ENCODE assay signal across 8 mouse cellular contexts in genomic region chr4:133011028-133011820, GRCm38 (mm10). TPM values are rescaled to one million over a fixed set of nuclear protein-coding genes. Genes with fewer than 3 reads are reported as not detected.
DNase-seq lines count a peak whose midpoint lies in the region; ATAC-seq and TF ChIP-seq lines count a peak whose summit lies in the region.

Gene Ahdc1, plus strand, starts transcription at chr4:133011260.

- H3K9ac ChIP-seq in CH12.LX (ENCODE audit: insufficient read depth, low read depth), result peak within 1 kb of the TSS; percentile 25
- peak within 1 kb of the TSS; percentile 93 for H3K9ac ChIP-seq in forebrain, embryonic 11.5 days (ENCODE audit: low read length)
- H3K9ac ChIP-seq in heart, embryonic 15.5 days, result peak within 1 kb of the TSS; percentile 100
- peak within 1 kb of the TSS; percentile 80 for H3K9ac ChIP-seq in liver, embryonic 13.5 days
- H3K9ac ChIP-seq in stomach, embryonic 14.5 days (replicated peaks; ENCODE audit: low read depth, low read length), result peak within 1 kb of the TSS; percentile 99

- no peak for TF ChIP-seq EP300 in CH12.LX (IDR thresholded peaks at IDR 0.05; ENCODE audit: low read length)

- peaks cover 7 to 26% of the 10 kb centered on the region in 2 experiments for H3K4me1 ChIP-seq in CH12.LX (ENCODE audit: control insufficient read depth in 1 of 2, insufficient read depth in 2 of 2)
- peaks cover 25% of the 10 kb centered on the region for H3K4me1 ChIP-seq in forebrain, embryonic 11.5 days (replicated peaks; ENCODE audit: control insufficient read depth, insufficient read depth, low read length)
- peaks cover 56% of the 10 kb centered on the region for H3K4me1 ChIP-seq in heart, embryonic 15.5 days (replicated peaks)
- peaks cover 87% of the 10 kb centered on the region for H3K4me1 ChIP-seq in liver, embryonic 13.5 days (replicated peaks)
- peaks cover 38% of the 10 kb centered on the region for H3K4me1 ChIP-seq in stomach, embryonic 14.5 days (ENCODE audit: control insufficient read depth, insufficient read depth, low read length)

- peak; percentile 64; the same call in 1 of the 2 replicates for TF ChIP-seq POLR2A in CH12.LX (IDR thresholded peaks at IDR 0.05; ENCODE audit: low read depth, low read length)

- DNase-seq in CH12.LX (ENCODE audit: extremely low read depth), result peak; percentile 85
- DNase-seq in c-Kit-positive CD71-negative TER-119-negative erythroid progenitor cells, embryonic 14.5 days (ENCODE audit: low read depth), result peak; percentile 79
- peak; percentile 98 for DNase-seq in forebrain, embryonic 11.5 days (ENCODE audit: low spot score)
- peak; percentile 93 to 97 for DNase-seq in kidney, postnatal 25 days
- peak; percentile 81 for DNase-seq in liver, embryonic 13.5 days
- DNase-seq in natural killer cell, adult 2 months (ENCODE audit: low spot score in 2 of 2), result peak; percentile 90

- peaks cover 0 to 5% of the 10 kb centered on the region in 2 experiments for H3K36me3 ChIP-seq in CH12.LX (replicated peaks in 1 of 2; ENCODE audit: control insufficient read depth in 1 of 2, insufficient read depth in 1 of 2, low read length in 1 of 2)
- no peaks in the 10 kb centered on the region for H3K36me3 ChIP-seq in forebrain, embryonic 11.5 days (ENCODE audit: control insufficient read depth, insufficient read depth, low read length)
- no peaks in the 10 kb centered on the region for H3K36me3 ChIP-seq in heart, embryonic 15.5 days
- no peaks in the 10 kb centered on the region for H3K36me3 ChIP-seq in liver, embryonic 13.5 days
- no peaks in the 10 kb centered on the region for H3K36me3 ChIP-seq in stomach, embryonic 14.5 days (ENCODE audit: control insufficient read depth, insufficient read depth, low read length)

- H3K27me3 ChIP-seq in CH12.LX (replicated peaks), result peaks cover 16% of the 10 kb centered on the region
- peaks cover 19% of the 10 kb centered on the region for H3K27me3 ChIP-seq in forebrain, embryonic 11.5 days (ENCODE audit: control insufficient read depth, insufficient read depth, low read length)
- H3K27me3 ChIP-seq in heart, embryonic 15.5 days, result peaks cover 11% of the 10 kb centered on the region; the same call in 1 of the 2 replicates
- peaks cover 49% of the 10 kb centered on the region for H3K27me3 ChIP-seq in liver, embryonic 13.5 days
- H3K27me3 ChIP-seq in stomach, embryonic 14.5 days (ENCODE audit: control insufficient read depth, insufficient read depth, low read length), result no peaks in the 10 kb centered on the region

- no peaks in the 10 kb centered on the region for H3K9me3 ChIP-seq in CH12.LX (replicated peaks; ENCODE audit: low read length)
- H3K9me3 ChIP-seq in forebrain, embryonic 11.5 days (ENCODE audit: control insufficient read depth, low read length), result no peaks in the 10 kb centered on the region
- no peaks in the 10 kb centered on the region for H3K9me3 ChIP-seq in heart, embryonic 15.5 days (replicated peaks)
- H3K9me3 ChIP-seq in liver, embryonic 13.5 days (replicated peaks), result no peaks in the 10 kb centered on the region
- H3K9me3 ChIP-seq in stomach, embryonic 14.5 days (ENCODE audit: control insufficient read depth, low read depth, low read length), result no peaks in the 10 kb centered on the region

- H3K4me2 ChIP-seq in CH12.LX (ENCODE audit: insufficient read depth, low read depth, poor library complexity, severe bottlenecking), result peak within 1 kb of the TSS; percentile 97
- peak within 1 kb of the TSS; percentile 70 for H3K4me2 ChIP-seq in forebrain, embryonic 11.5 days (ENCODE audit: low read depth, low read length, severe bottlenecking)
- peak within 1 kb of the TSS; percentile 90 for H3K4me2 ChIP-seq in heart, embryonic 15.5 days
- H3K4me2 ChIP-seq in liver, embryonic 13.5 days, result peak within 1 kb of the TSS; percentile 96
- peak within 1 kb of the TSS; percentile 90 for H3K4me2 ChIP-seq in stomach, embryonic 14.5 days (replicated peaks; ENCODE audit: low read depth, low read length)

- dilution Hi-C loops in CH12.LX (cut with MboI; ENCODE audit: extremely low pct_ligation_motif_present, extremely low pct_unique_long_range_greater_than_20kb, low sequenced_read_pairs), result no loop called here

- no peak for TF ChIP-seq CTCF in CH12.LX (conservative IDR thresholded peaks at IDR 0.05 in 1 of 2, IDR thresholded peaks at IDR 0.05 in 1 of 2; ENCODE audit: low read depth in 2 of 2, low read length in 2 of 2)

- peak; percentile 85 for ATAC-seq in forebrain, embryonic 11.5 days (replicated peaks; ENCODE audit: low FRiP score)
- ATAC-seq in heart, embryonic 15.5 days (replicated peaks; ENCODE audit: insufficient number of reproducible peaks, insufficient read depth, low FRiP score, low read depth), result peak; percentile 83
- peak; percentile 80 for ATAC-seq in liver, embryonic 13.5 days (ENCODE audit: low read depth)
- ATAC-seq in stomach, embryonic 14.5 days (ENCODE audit: insufficient number of reproducible peaks, insufficient read depth, low FRiP score, low read depth), result peak; percentile 85

- in situ Hi-C loops in CH12.LX (cut with MboI; ENCODE audit: low pct_ligation_motif_present, low pct_unique_long_range_greater_than_20kb, low sequenced_read_pairs), result loop anchor here (5.0 to 10.0 kb wide), 2 partner anchors 36 to 194 kb away; no protein-coding TSS in a partner anchor

- H3K4me3 ChIP-seq in CH12.LX (replicated peaks in 1 of 3; ENCODE audit: low read depth in 2 of 3, low read length in 2 of 3, poor library complexity in 1 of 3), result peak within 1 kb of the TSS; percentile 78 to 94 (median 85)
- H3K4me3 ChIP-seq in forebrain, embryonic 11.5 days (ENCODE audit: low read depth, low read length), result peak within 1 kb of the TSS; percentile 93
- peak within 1 kb of the TSS; percentile 92 for H3K4me3 ChIP-seq in heart, embryonic 15.5 days
- peak within 1 kb of the TSS; percentile 69 for H3K4me3 ChIP-seq in liver, embryonic 13.5 days (replicated peaks)
- H3K4me3 ChIP-seq in stomach, embryonic 14.5 days (ENCODE audit: low read depth, low read length), result peak within 1 kb of the TSS; percentile 96

- peak within 1 kb of the TSS; percentile 46; the same call in 1 of the 2 replicates for H3K27ac ChIP-seq in CH12.LX (ENCODE audit: insufficient read depth, low read depth)
- H3K27ac ChIP-seq in forebrain, embryonic 11.5 days (ENCODE audit: low read depth, low read length), result peak within 1 kb of the TSS; percentile 88
- H3K27ac ChIP-seq in heart, embryonic 15.5 days, result peak within 1 kb of the TSS; percentile 97
- H3K27ac ChIP-seq in liver, embryonic 13.5 days, result peak within 1 kb of the TSS; percentile 77
- peak within 1 kb of the TSS; percentile 94 for H3K27ac ChIP-seq in stomach, embryonic 14.5 days (ENCODE audit: low read length)

- WGBS in forebrain, embryonic 11.5 days, result under 1% methylated on average over 66 of the region's 66 CpGs
- under 1% methylated on average over 66 of the region's 66 CpGs for WGBS in heart, embryonic 15.5 days
- WGBS in liver, embryonic 13.5 days (ENCODE audit: insufficient replicate concordance), result under 1% methylated on average over 66 of the region's 66 CpGs
- WGBS in stomach, embryonic 14.5 days, result under 1% methylated on average over 66 of the region's 66 CpGs

- no peak for TF ChIP-seq RAD21 in CH12.LX (IDR thresholded peaks at IDR 0.05; ENCODE audit: low read depth, low read length)

- peaks cover 3% of the 10 kb centered on the region; the same call in 1 of the 2 replicates for H3K79me2 ChIP-seq in CH12.LX (replicated peaks; ENCODE audit: control insufficient read depth, extremely low read depth, insufficient read depth, poor library complexity, severe bottlenecking)

TF ChIP-seq in CH12.LX, 34 proteins besides CTCF, POLR2A, EP300 and RAD21 (continues in another document):
- peak; percentile 49; the same call in 1 of the 2 replicates for TF ChIP-seq NELFE (IDR thresholded peaks at IDR 0.05; ENCODE audit: low read depth, low read length)
- peak; percentile 90 for TF ChIP-seq ELF1 (IDR thresholded peaks at IDR 0.05; ENCODE audit: low read depth, low read length)
- TF ChIP-seq SIN3A (IDR thresholded peaks at IDR 0.05; ENCODE audit: low read length), result peak; percentile 78
- TF ChIP-seq MAX (IDR thresholded peaks at IDR 0.05; ENCODE audit: low read length), result peak; percentile 28; the same call in 1 of the 2 replicates
- TF ChIP-seq MAZ (IDR thresholded peaks at IDR 0.05; ENCODE audit: low read depth, low read length), result peak; percentile 97
- no peak for TF ChIP-seq ZKSCAN1 (IDR thresholded peaks at IDR 0.05; ENCODE audit: borderline replicate concordance, low read depth, low read length)
- peak; percentile 4; the same call in 1 of the 2 replicates for TF ChIP-seq MXI1 (IDR thresholded peaks at IDR 0.05; ENCODE audit: low read depth, low read length)
- no peak for TF ChIP-seq USF1 (IDR thresholded peaks at IDR 0.05; ENCODE audit: low read depth, low read length)
- no peak for TF ChIP-seq CHD2 (IDR thresholded peaks at IDR 0.05; ENCODE audit: low read length)
- peak; percentile 42; the same call in 1 of the 2 replicates for TF ChIP-seq GABPA (IDR thresholded peaks at IDR 0.05; ENCODE audit: insufficient replicate concordance, low read depth, low read length)
- peak; percentile 71 for TF ChIP-seq TCF12 (IDR thresholded peaks at IDR 0.05; ENCODE audit: low read depth, low read length)
- 0 out of 2 replicates have a peak, but pooled peaks have one; percentile 17 for TF ChIP-seq ZMIZ1 (IDR thresholded peaks at IDR 0.05; ENCODE audit: low read depth, low read length)
- TF ChIP-seq MYC (IDR thresholded peaks at IDR 0.05; ENCODE audit: low read depth, low read length), result no peak
- peak; percentile 26; the same call in 1 of the 2 replicates for TF ChIP-seq IRF4 (IDR thresholded peaks at IDR 0.05; ENCODE audit: low read depth, low read length)
- TF ChIP-seq NRF1 (IDR thresholded peaks at IDR 0.05; ENCODE audit: low read depth, low read length), result peak; percentile 49
- no peak for TF ChIP-seq CHD1 (IDR thresholded peaks at IDR 0.05; ENCODE audit: low read depth, low read length)
- peak; percentile 35; the same call in 1 of the 2 replicates for TF ChIP-seq MEF2A (IDR thresholded peaks at IDR 0.05; ENCODE audit: borderline replicate concordance, low read depth, low read length)
- TF ChIP-seq HCFC1 (IDR thresholded peaks at IDR 0.05; ENCODE audit: low read depth, low read length), result peak; percentile 97
- TF ChIP-seq RCOR1 (conservative IDR thresholded peaks at IDR 0.05; ENCODE audit: low read depth, low read length), result no peak
- no peak for TF ChIP-seq PAX5 (IDR thresholded peaks at IDR 0.05; ENCODE audit: low read length)

RNA-seq across cellular contexts. Expression of gene Ahdc1, which starts in this region (rescaled TPM):
- total RNA-seq in CH12.LX (2012; rRNA removed) (7.8 and 8.4 TPM in 2 replicates), CH12.LX (2014; rRNA removed) (1.0 and 1.6 TPM in 2 replicates)
- 16.1 and 19.9 TPM in 2 replicates for polyA plus RNA-seq in CH12.LX (2012; ENCODE audit: insufficient read length, low read depth)
- 5.5 and 7.5 TPM in 2 replicates for polyA plus RNA-seq in forebrain, embryonic 11.5 days (2014; fragmentation: Nextera tagmentation; extraction: Ambion mirVana)
- polyA plus RNA-seq in heart, embryonic 15.5 days (2015; fragmentation: Nextera tagmentation; extraction: Ambion mirVana), result 6.3 and 8.5 TPM in 2 replicates
- polyA plus RNA-seq in liver, embryonic 13.5 days (2015; fragmentation: Nextera tagmentation; extraction: Ambion mirVana), result 1.3 and 1.4 TPM in 2 replicates
- 10.3 and 10.7 TPM in 2 replicates for polyA plus RNA-seq in stomach, embryonic 14.5 days (2014; fragmentation: Nextera tagmentation; extraction: Ambion mirVana)

Comparison
In these comparisons a context has a peak if more than half of its experiments do, and no peak if none do; other contexts are left out.
1. Peak in every context shown above with its lines: DNase-seq, ATAC-seq, H3K4me3 ChIP-seq and H3K27ac ChIP-seq.
2. H3K27ac ChIP-seq: peak in every context shown above with its lines; median percentile 97 in heart, embryonic 15.5 days; 94 in stomach, embryonic 14.5 days; 88 in forebrain, embryonic 11.5 days; 77 in liver, embryonic 13.5 days; 46 in CH12.LX.
3. H3K9ac ChIP-seq: peak in every context shown above with its lines; median percentile 100 in heart, embryonic 15.5 days; 99 in stomach, embryonic 14.5 days; 93 in forebrain, embryonic 11.5 days; 80 in liver, embryonic 13.5 days; 25 in CH12.LX.